Mouse (Mus musculus): Measurements from ENCODE around the gene Shisa8.

Shisa8 gene

GRCm38 (mm10) chr15:82223251-82223650, 10.6 kb upstream of the Shisa8 start:
- DNase-seq (ENCODE audit: low read depth): no peak

DNA sequence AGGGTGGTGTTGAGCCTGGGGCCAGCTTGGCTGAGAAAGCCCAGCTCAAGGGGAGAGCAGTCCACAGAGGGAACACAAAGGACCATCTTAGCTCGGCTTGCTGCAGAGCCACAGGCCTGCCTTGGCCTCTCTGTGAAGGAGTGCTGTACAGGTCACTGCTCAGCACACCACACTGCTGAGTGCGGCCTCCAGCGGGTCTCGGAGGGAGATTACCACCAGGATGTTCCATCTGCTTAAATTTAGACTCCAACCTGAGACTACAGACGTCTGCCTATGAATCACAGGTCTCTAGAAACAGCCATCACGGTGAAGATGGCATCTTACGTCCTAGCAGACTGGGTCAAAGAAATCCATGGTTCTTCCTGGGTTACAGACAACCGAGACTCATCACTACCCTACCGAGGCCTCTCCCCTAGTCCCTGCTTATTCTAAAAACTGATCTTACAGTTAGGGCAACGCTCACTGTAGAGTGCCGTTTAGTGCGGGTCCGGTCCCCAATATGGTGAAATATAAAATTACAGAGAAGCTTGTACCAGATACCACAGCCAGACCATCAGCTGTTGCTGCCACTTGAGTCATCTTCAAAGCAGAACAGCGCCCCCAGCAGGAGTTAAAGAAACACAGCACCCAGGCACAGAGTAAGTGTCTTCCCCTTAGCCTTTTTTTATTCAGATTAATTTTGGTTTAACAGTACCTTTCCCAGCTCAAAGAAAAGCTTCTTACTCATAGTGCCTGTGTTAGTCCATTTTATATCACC, 8.7 kb upstream of the Shisa8 start:
- DNase-seq (ENCODE audit: low read depth): no peak

GRCm38 (mm10) chr15:82220003-82220675, 7.5 kb upstream of the Shisa8 start:
- DNase-seq (ENCODE audit: low read depth): no peak

- DNase-seq (ENCODE audit: low read depth): no peak
Measured at GRCm38 (mm10) chr15:82218778-82219666, 6.4 kb upstream of the Shisa8 start.

DNA sequence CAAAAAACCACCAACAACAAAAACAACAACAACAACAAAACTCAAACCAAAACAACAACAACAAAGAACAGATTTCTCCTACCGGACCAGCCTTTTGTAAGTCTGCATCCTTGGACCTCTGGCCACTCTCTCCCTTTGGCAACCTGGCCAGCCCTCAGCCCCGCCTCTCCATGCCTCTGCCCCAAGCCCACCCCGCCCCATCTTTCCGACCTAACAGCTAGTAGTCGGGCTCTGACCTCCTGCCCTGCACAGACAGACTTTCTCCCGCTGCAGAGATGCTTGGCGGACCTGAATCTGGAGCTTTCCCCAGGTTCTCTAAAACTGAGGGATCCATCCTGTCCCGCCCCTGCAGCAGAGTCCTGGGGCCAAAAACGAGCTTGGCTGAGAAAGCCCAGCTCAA, 5.4 kb upstream of the Shisa8 start:
- DNase-seq (ENCODE audit: low read depth): no peak

- no peak for DNase-seq (ENCODE audit: low read depth)
Measured at GRCm38 (mm10) chr15:82217039-82217438, 4.4 kb upstream of the Shisa8 start.

- no peak for DNase-seq (ENCODE audit: low read depth)
Measured at GRCm38 (mm10) chr15:82216142-82216827, 3.7 kb upstream of the Shisa8 start.

GRCm38 (mm10) chr15:82215332-82216046, 2.9 kb upstream of the Shisa8 start:
- no peak for DNase-seq (ENCODE audit: low read depth)

- no peak for DNase-seq (ENCODE audit: low read depth)
Measured at GRCm38 (mm10) chr15:82213222-82213621, 607 bp upstream of the Shisa8 start.

GRCm38 (mm10) chr15:82211911-82212751, 484 bp downstream of the Shisa8 start:
- no peak for DNase-seq (ENCODE audit: low read depth)

- DNase-seq (ENCODE audit: low read depth): no peak
Measured at GRCm38 (mm10) chr15:82211281-82211680, 1.3 kb downstream of the Shisa8 start.

DNA sequence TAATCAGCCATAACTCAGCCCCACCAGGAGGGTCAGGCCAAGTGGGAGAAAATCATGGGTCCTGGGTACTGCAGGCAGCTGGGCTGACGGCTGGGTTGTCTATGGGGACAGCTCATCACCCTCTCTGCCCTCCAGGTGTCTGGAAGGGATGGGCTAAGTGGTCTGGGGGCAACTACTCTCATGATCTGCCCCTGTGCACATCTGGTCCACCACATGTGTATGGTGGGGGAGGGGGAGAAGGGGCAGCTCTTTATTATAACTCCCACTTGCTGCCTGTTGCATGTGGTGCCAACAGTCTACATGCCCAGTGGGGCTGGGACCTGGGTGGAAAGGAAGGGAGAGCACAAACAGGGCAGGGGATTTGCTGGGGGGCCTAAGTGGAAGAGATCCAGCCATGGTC, 1.8 kb downstream of the Shisa8 start:
- no peak for DNase-seq (ENCODE audit: low read depth)

- no peak for DNase-seq (ENCODE audit: low read depth)
Measured at GRCm38 (mm10) chr15:82209295-82210050, 3.1 kb downstream of the Shisa8 start.

GRCm38 (mm10) chr15:82208307-82208706, 4.3 kb downstream of the Shisa8 start:
- DNase-seq (ENCODE audit: low read depth): no peak

GRCm38 (mm10) chr15:82207504-82208219, 5.0 kb downstream of the Shisa8 start:
- DNase-seq (ENCODE audit: low read depth): no peak

DNA sequence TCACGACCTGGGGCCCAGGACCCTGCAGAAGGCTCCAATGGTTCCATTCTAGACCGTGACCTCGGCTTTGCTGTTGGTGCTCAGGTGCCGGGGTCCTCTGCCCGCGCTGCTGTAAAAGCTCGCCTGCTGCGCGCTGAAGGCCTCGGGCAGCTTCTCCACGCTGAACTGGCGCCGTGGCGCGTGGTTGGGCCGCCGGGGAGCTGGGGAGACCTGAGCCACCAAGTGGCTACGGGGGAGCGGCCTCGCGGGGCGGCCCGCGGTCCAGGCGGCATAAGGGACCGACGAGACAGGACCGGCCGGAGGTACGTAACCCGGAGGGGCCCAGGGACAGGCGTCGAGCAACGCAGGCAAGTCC, 5.5 kb downstream of the Shisa8 start:
- DNase-seq (ENCODE audit: low read depth): no peak

GRCm38 (mm10) chr15:82206365-82207104, 6.1 kb downstream of the Shisa8 start:
- no peak for DNase-seq (ENCODE audit: low read depth)

- no peak for DNase-seq (ENCODE audit: low read depth)
Measured at GRCm38 (mm10) chr15:82204680-82205371, 7.8 kb downstream of the Shisa8 start.

Measured in c-Kit-positive CD71-positive TER-119-negative erythroid progenitor cells, embryonic 14.5 days (primary cell).